Mouse (Mus musculus) stomach, embryonic 14.5 days (tissue): ENCODE measurements around the gene St6galnac3. TPM values are rescaled to one million over a fixed set of nuclear protein-coding genes. Genes with fewer than 3 reads are reported as not detected.
A peak's percentile ranks its signal among the peaks of the same experiment; 100 is the strongest.

Source experiments
- ATAC-seq: fragments of 200-750 bp; cut with Nextera tagmentation; 2 replicates; pipeline ENCODE4 v1.8.0; 2017; ENCODE audit warnings: low read depth, moderate TSS enrichment; ENCODE audit not compliant: insufficient number of reproducible peaks, insufficient read depth, low FRiP score
- H3K27ac ChIP-seq: fragments of 300-500 bp; sonication (generic); 2 replicates; pipeline ENCODE4 v1.5.1; 2014; ENCODE audit warnings: mild to moderate bottlenecking, low read length, moderate library complexity, mixed read lengths
- H3K27me3 ChIP-seq: fragments of 300-500 bp; sonication (generic); 2 replicates; pipeline ENCODE4 v1.6.1; 2014; ENCODE audit warnings: low read length, control low read depth, mixed read lengths; ENCODE audit not compliant: control insufficient read depth, insufficient read depth
- H3K36me3 ChIP-seq: fragments of 300-500 bp; sonication (generic); 2 replicates; pipeline ENCODE4 v1.6.1; 2014; ENCODE audit warnings: mild to moderate bottlenecking, control low read depth, low read length, moderate library complexity, mixed read lengths; ENCODE audit not compliant: control insufficient read depth, insufficient read depth
- H3K4me1 ChIP-seq: fragments of 300-500 bp; sonication (generic); 2 replicates; pipeline ENCODE4 v1.6.1; 2014; ENCODE audit warnings: low read length, control low read depth, mixed read lengths; ENCODE audit not compliant: control insufficient read depth, insufficient read depth
- H3K4me2 ChIP-seq: fragments of 300-500 bp; sonication (generic); replicated peaks from 2 replicates; pipeline ENCODE4 v1.6.1; 2014; ENCODE audit warnings: low read depth, low read length, control low read depth
- H3K4me3 ChIP-seq: fragments of 300-500 bp; sonication (generic); 2 replicates; pipeline ENCODE4 v1.5.1; 2014; ENCODE audit warnings: low read depth, low read length, control low read depth
- H3K9ac ChIP-seq: fragments of 300-500 bp; sonication (generic); replicated peaks from 2 replicates; pipeline ENCODE4 v1.6.1; 2014; ENCODE audit warnings: low read depth, mild to moderate bottlenecking, control low read depth, low read length, moderate library complexity, mixed read lengths
- H3K9me3 ChIP-seq: fragments of 300-500 bp; sonication (generic); 2 replicates; pipeline ENCODE4 v1.6.1; 2016; ENCODE audit warnings: low read depth, low read length, control low read depth; ENCODE audit not compliant: control insufficient read depth
- WGBS: fragments of 180-500 bp; shearing (Covaris S2); extraction: QIAGEN DNeasy Blood & Tissue Kit; methylation state at CpG from one replicate; pipeline ENCODE4 v1.1.7; 2014; 5-methylcytosine and 5-hydroxymethylcytosine counted together
- polyA plus RNA-seq: library from polyadenylated mRNA; unstranded; fragments of >200 nt; fragmentation: Nextera tagmentation; extraction: Ambion mirVana; gene quantifications from 2 replicates; pipeline ENCODE4 v1.2.1, GENCODE M21; 2014

Gene St6galnac3
- polyA plus RNA-seq, 1 experiment from 2014 or later, result 51.6 TPM

GRCm38 (mm10) chr3:153728577-153728976, 3.6 kb upstream of the St6galnac3 start:
- Histone ChIP-seq H3K27ac (no peak overlapping the region), H3K4me2 (no peak overlapping the region), H3K9me3 (no peaks in the 10 kb centered on the region), H3K27me3 (no peaks in the 10 kb centered on the region), H3K4me3 (no peak overlapping the region), H3K4me1 (peaks cover 11% of the 10 kb centered on the region; the same call in 1 of the 2 replicates), H3K9ac (no peak overlapping the region), H3K36me3 (no peaks in the 10 kb centered on the region)
- no peak for ATAC-seq

- no peak for ATAC-seq
- Histone ChIP-seq H3K4me3 (peak overlapping the region; percentile 77), H3K9ac (no peak overlapping the region; the same call in 1 of the 2 replicates), H3K27me3 (no peaks in the 10 kb centered on the region), H3K27ac (no peak overlapping the region), H3K36me3 (no peaks in the 10 kb centered on the region), H3K4me1 (peaks cover 20% of the 10 kb centered on the region; the same call in 1 of the 2 replicates), H3K4me2 (peak overlapping the region; percentile 88), H3K9me3 (no peaks in the 10 kb centered on the region)
- WGBS, result 73% methylated on average over 9 of the region's 9 CpGs
Measured at GRCm38 (mm10) chr3:153723467-153724079, 1.4 kb downstream of the St6galnac3 start.

- H3K9ac ChIP-seq, result no peak overlapping the region
- ATAC-seq, result no peak
- no peaks in the 10 kb centered on the region for H3K9me3 ChIP-seq
- H3K4me1 ChIP-seq, result peaks cover 23% of the 10 kb centered on the region; the same call in 1 of the 2 replicates
- WGBS, result 81% methylated on average over 16 of the region's 16 CpGs
- H3K27ac ChIP-seq, result no peak overlapping the region
- no peaks in the 10 kb centered on the region for H3K27me3 ChIP-seq
- no peak overlapping the region for H3K4me3 ChIP-seq
- no peaks in the 10 kb centered on the region for H3K36me3 ChIP-seq
- no peak overlapping the region for H3K4me2 ChIP-seq
Measured at GRCm38 (mm10) chr3:153721525-153721924, 3.4 kb downstream of the St6galnac3 start.

- H3K9me3 ChIP-seq, result no peaks in the 10 kb centered on the region
- no peak for ATAC-seq
- H3K4me3 ChIP-seq, result no peak overlapping the region
- no peak overlapping the region for H3K4me2 ChIP-seq
- 72% methylated on average over 4 of the region's 4 CpGs for WGBS
- no peak overlapping the region for H3K9ac ChIP-seq
- no peaks in the 10 kb centered on the region for H3K36me3 ChIP-seq
- H3K27ac ChIP-seq, result no peak overlapping the region
- no peaks in the 10 kb centered on the region for H3K27me3 ChIP-seq
- H3K4me1 ChIP-seq, result peaks cover 25% of the 10 kb centered on the region; the same call in 1 of the 2 replicates
Measured at GRCm38 (mm10) chr3:153720922-153721321, 4.1 kb downstream of the St6galnac3 start.

- Histone ChIP-seq H3K36me3 (no peaks in the 10 kb centered on the region), H3K4me2 (no peak overlapping the region), H3K4me3 (no peak overlapping the region), H3K9ac (no peak overlapping the region), H3K9me3 (no peaks in the 10 kb centered on the region), H3K27me3 (no peaks in the 10 kb centered on the region), H3K27ac (peak overlapping the region; percentile 77), H3K4me1 (peaks cover 27% of the 10 kb centered on the region)
- ATAC-seq, result no peak
- WGBS, result 39% methylated on average over 3 of the region's 3 CpGs
Measured at GRCm38 (mm10) chr3:153720296-153720695, 4.7 kb downstream of the St6galnac3 start.

- H3K9ac ChIP-seq, result no peak overlapping the region
- 55% methylated on average over 9 of the region's 9 CpGs for WGBS
- peak; percentile 35; the same call in 1 of the 2 replicates for ATAC-seq
- peaks cover 34% of the 10 kb centered on the region for H3K4me1 ChIP-seq
- no peaks in the 10 kb centered on the region for H3K36me3 ChIP-seq
- H3K4me3 ChIP-seq, result no peak overlapping the region
- no peak overlapping the region for H3K4me2 ChIP-seq
- H3K27ac ChIP-seq, result peak overlapping the region; percentile 77
- no peaks in the 10 kb centered on the region for H3K9me3 ChIP-seq
- H3K27me3 ChIP-seq, result no peaks in the 10 kb centered on the region
Measured at GRCm38 (mm10) chr3:153719256-153719970, 5.6 kb downstream of the St6galnac3 start.

- H3K4me2 ChIP-seq, result no peak overlapping the region
- H3K9ac ChIP-seq, result no peak overlapping the region
- no peak overlapping the region for H3K4me3 ChIP-seq
- H3K27ac ChIP-seq, result no peak overlapping the region
- 69% methylated on average over 8 of the region's 8 CpGs for WGBS
- H3K4me1 ChIP-seq, result peaks cover 34% of the 10 kb centered on the region
- peaks cover 4% of the 10 kb centered on the region; the same call in 1 of the 2 replicates for H3K9me3 ChIP-seq
- ATAC-seq, result no peak
- no peaks in the 10 kb centered on the region for H3K27me3 ChIP-seq
- H3K36me3 ChIP-seq, result no peaks in the 10 kb centered on the region
Measured at GRCm38 (mm10) chr3:153718724-153719123, 6.2 kb downstream of the St6galnac3 start.

GRCm38 (mm10) chr3:153717742-153718141, 7.2 kb downstream of the St6galnac3 start:
- no peak for ATAC-seq
- no peak overlapping the region for H3K4me3 ChIP-seq
- H3K27me3 ChIP-seq, result no peaks in the 10 kb centered on the region
- H3K27ac ChIP-seq, result 0 out of 2 replicates have a peak overlapping the region, but pooled peaks have one; percentile 10
- H3K4me2 ChIP-seq, result no peak overlapping the region
- H3K36me3 ChIP-seq, result no peaks in the 10 kb centered on the region
- H3K9me3 ChIP-seq, result peaks cover 4% of the 10 kb centered on the region; the same call in 1 of the 2 replicates
- H3K4me1 ChIP-seq, result peaks cover 31% of the 10 kb centered on the region
- WGBS, result 84% methylated on average over 7 of the region's 7 CpGs
- H3K9ac ChIP-seq, result no peak overlapping the region
